Mouse (Mus musculus) erythroid progenitor cell, adult 5-6 weeks (primary cell): ENCODE measurements around the gene Kctd18. TPM values are rescaled to one million over a fixed set of nuclear protein-coding genes. Genes with fewer than 3 reads are reported as not detected.

Experiments used
- ATAC-seq: replicated peaks from 2 replicates; pipeline ENCODE4 v1.8.0; 2016; ENCODE audit warnings: moderate number of reproducible peaks, mild to moderate bottlenecking, moderate TSS enrichment, inconsistent platforms; ENCODE audit not compliant: poor library complexity, low FRiP score, severe bottlenecking
- total RNA-seq, 2 experiments: library from RNA; stranded (forward) in 1 of 2; stranded (reverse) in 1 of 2; fragments of 150-400 nt in 1 of 2; fragments of 186-747, 209-891 nt in 1 of 2; gene quantifications; 2 replicates each; pipeline versions ENCODE4 v1.2.3 to v1.2.4; 2015 to 2017; ENCODE audit warnings: low replicate concordance in 2 of 2

The Kctd18 gene
- total RNA-seq, 2 experiments from 2014 or later: 1.4 TPM; not detected in 1

DNA sequence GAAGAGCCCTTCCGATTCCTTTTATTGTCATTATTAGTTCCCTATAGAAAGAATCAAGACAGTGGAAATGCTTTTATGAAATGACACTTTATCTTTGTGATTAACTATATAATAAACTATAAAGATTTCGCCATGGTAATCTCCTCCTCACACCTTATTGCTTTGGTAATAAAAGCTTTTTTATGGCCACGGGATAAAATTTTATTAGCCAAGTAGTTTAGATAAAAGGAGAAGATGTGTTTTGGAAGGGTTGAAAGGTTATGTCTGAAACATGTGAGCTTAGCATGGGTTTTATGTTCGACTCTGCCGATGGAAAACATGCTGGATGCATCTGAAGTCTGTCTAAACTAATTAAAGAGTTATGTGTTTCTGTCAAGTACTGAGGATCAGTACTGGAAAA lies 101.4 kb downstream of the Kctd18 start:
- ATAC-seq: no peak

DNA sequence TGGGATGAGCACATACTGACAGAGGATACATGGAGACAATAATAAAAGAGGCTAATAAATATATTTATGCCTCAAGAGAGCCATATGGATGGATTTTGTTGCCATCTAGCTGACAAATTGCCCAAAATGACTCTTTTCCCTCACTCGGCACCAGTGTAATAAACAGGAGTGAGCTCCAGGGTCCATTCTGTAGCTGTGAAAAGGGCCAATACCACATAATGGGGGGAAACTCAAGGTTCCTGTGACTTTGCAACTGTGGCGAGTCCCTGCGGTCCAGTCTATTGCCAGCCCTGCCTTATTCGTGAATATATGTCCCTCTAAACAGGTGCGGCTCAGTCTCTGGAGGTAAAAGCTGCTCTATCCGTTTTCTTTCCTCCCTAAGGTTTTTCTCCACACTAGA lies 107.2 kb downstream of the Kctd18 start:
- no peak for ATAC-seq

- ATAC-seq: no peak
Measured at GRCm38 (mm10) chr1:57906312-57906711, 112.4 kb downstream of the Kctd18 start.

- ATAC-seq: no peak
Measured at GRCm38 (mm10) chr1:57905912-57906311, 112.8 kb downstream of the Kctd18 start.

Other genes with a start within 250 kb of the Kctd18 start
- gene Spats2l, start 244.8 kb downstream of the Kctd18 start, total RNA-seq (2015; ENCODE audit: low replicate concordance): not detected in 2 replicates
- not detected in 2 replicates for gene Spats2l, start 244.8 kb downstream of the Kctd18 start, total RNA-seq (2017; ENCODE audit: low replicate concordance)
- gene Sgo2a, start 23.0 kb downstream of the Kctd18 start, total RNA-seq (2015; ENCODE audit: low replicate concordance): 72.1 and 89.7 TPM in 2 replicates
- 94.0 and 109 TPM in 2 replicates for gene Sgo2a, start 23.0 kb downstream of the Kctd18 start, total RNA-seq (2017; ENCODE audit: low replicate concordance)
- gene Aox1, start 11.0 kb upstream of the Kctd18 start, total RNA-seq (2015; ENCODE audit: low replicate concordance): 0.42 TPM in 1 of 2 replicates, not detected in the other
- gene Aox1, start 11.0 kb upstream of the Kctd18 start, total RNA-seq (2017; ENCODE audit: low replicate concordance): 0.39 and 0.76 TPM in 2 replicates
- gene Aox3, start 94.2 kb upstream of the Kctd18 start, total RNA-seq (2015; ENCODE audit: low replicate concordance): not detected in 2 replicates
- not detected in 2 replicates for gene Aox3, start 94.2 kb upstream of the Kctd18 start, total RNA-seq (2017; ENCODE audit: low replicate concordance)
- gene Aox4, start 191.4 kb upstream of the Kctd18 start, total RNA-seq (2015; ENCODE audit: low replicate concordance): not detected in 2 replicates
- gene Aox4, start 191.4 kb upstream of the Kctd18 start, total RNA-seq (2017; ENCODE audit: low replicate concordance): 0.53 TPM in 1 of 2 replicates, not detected in the other